Mouse (Mus musculus) embryonic facial prominence, embryonic 10.5 days (tissue): ENCODE measurements at regions not wholly inside any gene's neighbourhood (a gene's known extent, or its start where the extent isn't known, plus 50 kb on each side); places are given as distances from the start of the nearest gene placed in this dataset.
"Not testable (repeated sequence)": the region's sequence is repeated elsewhere in the genome, so short reads cannot be mapped to it uniquely, and the experiment has no call there.

ENCODE experiments used
- DNase-seq: peaks from one replicate; pipeline ENCODE4 v3.0.0-alpha.2; 2017; ENCODE audit warnings: low spot score
- H3K27ac ChIP-seq: fragments of 300-500 bp; sonication (generic); replicated peaks from 2 replicates; pipeline ENCODE4 v1.5.1; 2016; ENCODE audit warnings: mild to moderate bottlenecking
- H3K27me3 ChIP-seq: fragments of 300-500 bp; sonication (generic); replicated peaks from 2 replicates; pipeline ENCODE4 v1.6.1; 2016; ENCODE audit warnings: low read depth, mild to moderate bottlenecking; ENCODE audit not compliant: poor library complexity, severe bottlenecking
- H3K36me3 ChIP-seq: fragments of 300-500 bp; sonication (generic); replicated peaks from 2 replicates; pipeline ENCODE4 v1.6.1; 2016; ENCODE audit warnings: mild to moderate bottlenecking, moderate library complexity
- H3K4me1 ChIP-seq: fragments of 300-500 bp; sonication (generic); 2 replicates; pipeline ENCODE4 v1.6.1; 2016
- H3K4me3 ChIP-seq: fragments of 300-500 bp; sonication (generic); 2 replicates; pipeline ENCODE4 v1.5.1; 2016; ENCODE audit warnings: mild to moderate bottlenecking, moderate library complexity
- H3K9me3 ChIP-seq: fragments of 300-500 bp; sonication (generic); 2 replicates; pipeline ENCODE4 v1.6.1; 2016; ENCODE audit warnings: mild to moderate bottlenecking
- WGBS: fragments of 180-500 bp; shearing (Covaris S2); methylation state at CpG from one replicate; pipeline ENCODE4 v1.1.7; 2016; 5-methylcytosine and 5-hydroxymethylcytosine counted together

- 82% methylated on average over 2 of the region's 2 CpGs for WGBS
Observed at GRCm38 (mm10) chr3:114627103-114627502, 276.8 kb upstream of the Olfm3 start.

GRCm38 (mm10) chr3:114635362-114635761 is 268.5 kb upstream of the Olfm3 start:
- Histone ChIP-seq H3K27ac (no peak overlapping the region), H3K4me1 (no peaks in the 10 kb centered on the region), H3K36me3 (no peaks in the 10 kb centered on the region), H3K9me3 (no peaks in the 10 kb centered on the region), H3K4me3 (no peak overlapping the region), H3K27me3 (no peaks in the 10 kb centered on the region)
- WGBS, result 87% methylated on average over 2 of the region's 2 CpGs
- DNase-seq, result no peak

More at GRCm38 (mm10) chr3:114627103-114627502, 276.8 kb upstream of the Olfm3 start:
- Histone ChIP-seq H3K4me3 (no peak overlapping the region), H3K27me3 (no peaks in the 10 kb centered on the region), H3K4me1 (no peaks in the 10 kb centered on the region), H3K36me3 (no peaks in the 10 kb centered on the region), H3K27ac (no peak overlapping the region), H3K9me3 (no peaks in the 10 kb centered on the region)
- DNase-seq, result no peak

- Histone ChIP-seq H3K4me1 (0 out of 2 replicates have a peak, but pooled peaks cover 5% of the 10 kb centered on the region), H3K27ac (no peak overlapping the region), H3K27me3 (no peaks in the 10 kb centered on the region), H3K36me3 (no peaks in the 10 kb centered on the region), H3K4me3 (no peak overlapping the region), H3K9me3 (no peaks in the 10 kb centered on the region)
- DNase-seq, result peak; percentile 13
- WGBS, result 36% methylated on average over 3 of the region's 3 CpGs
Observed at GRCm38 (mm10) chr3:114647957-114648356, 255.9 kb upstream of the Olfm3 start.

GRCm38 (mm10) chr3:114697946-114698345 is 205.9 kb upstream of the Olfm3 start:
- H3K36me3 ChIP-seq, result no peaks in the 10 kb centered on the region
- no peaks in the 10 kb centered on the region for H3K27me3 ChIP-seq
- no peak for DNase-seq
- 59% methylated on average over 2 of the region's 2 CpGs for WGBS
- H3K4me3 ChIP-seq, result no peak overlapping the region
- H3K27ac ChIP-seq, result no peak overlapping the region
- H3K4me1 ChIP-seq, result no peaks in the 10 kb centered on the region
- no peaks in the 10 kb centered on the region for H3K9me3 ChIP-seq

GRCm38 (mm10) chr3:114725131-114725530 is 178.7 kb upstream of the Olfm3 start:
- Histone ChIP-seq H3K4me3 (no peak overlapping the region), H3K4me1 (no peaks in the 10 kb centered on the region), H3K27me3 (no peaks in the 10 kb centered on the region), H3K9me3 (no peaks in the 10 kb centered on the region), H3K36me3 (no peaks in the 10 kb centered on the region), H3K27ac (no peak overlapping the region)
- WGBS, result 78% methylated on average over 1 of the region's 1 CpGs
- no peak for DNase-seq

- no peak for DNase-seq
- H3K4me1 ChIP-seq, result no peaks in the 10 kb centered on the region
- no peaks in the 10 kb centered on the region for H3K36me3 ChIP-seq
- 92% methylated on average over 2 of the region's 2 CpGs for WGBS
- no peak overlapping the region for H3K4me3 ChIP-seq
- H3K27me3 ChIP-seq, result no peaks in the 10 kb centered on the region
- no peak overlapping the region for H3K27ac ChIP-seq
- no peaks in the 10 kb centered on the region for H3K9me3 ChIP-seq
Observed at GRCm38 (mm10) chr3:114736426-114736825, 167.5 kb upstream of the Olfm3 start.

- Histone ChIP-seq H3K4me1 (no peaks in the 10 kb centered on the region), H3K9me3 (no peaks in the 10 kb centered on the region), H3K4me3 (no peak overlapping the region), H3K27me3 (no peaks in the 10 kb centered on the region), H3K36me3 (no peaks in the 10 kb centered on the region), H3K27ac (no peak overlapping the region)
- no peak for DNase-seq
- WGBS, result 86% methylated on average over 1 of the region's 1 CpGs
Observed at GRCm38 (mm10) chr3:114744206-114744605, 159.7 kb upstream of the Olfm3 start.

- H3K36me3 ChIP-seq, result no peaks in the 10 kb centered on the region
- H3K9me3 ChIP-seq, result no peaks in the 10 kb centered on the region
- no peaks in the 10 kb centered on the region for H3K4me1 ChIP-seq
- no peak overlapping the region for H3K27ac ChIP-seq
- no peak overlapping the region for H3K4me3 ChIP-seq
- no peak for DNase-seq
- no peaks in the 10 kb centered on the region for H3K27me3 ChIP-seq
Observed at GRCm38 (mm10) chr3:114745131-114745530, 158.7 kb upstream of the Olfm3 start.

- Histone ChIP-seq H3K4me3 (no peak overlapping the region), H3K4me1 (no peaks in the 10 kb centered on the region)
Observed at GRCm38 (mm10) chr3:114757313-114757712, 146.6 kb upstream of the Olfm3 start.

GRCm38 (mm10) chr3:114758592-114758991 is 145.3 kb upstream of the Olfm3 start:
- no peaks in the 10 kb centered on the region for H3K36me3 ChIP-seq
- H3K4me1 ChIP-seq, result no peaks in the 10 kb centered on the region
- H3K27ac ChIP-seq, result no peak overlapping the region
- no peaks in the 10 kb centered on the region for H3K27me3 ChIP-seq
- no peak for DNase-seq
- WGBS, result 87% methylated on average over 3 of the region's 3 CpGs
- H3K4me3 ChIP-seq, result no peak overlapping the region
- no peaks in the 10 kb centered on the region for H3K9me3 ChIP-seq

More at GRCm38 (mm10) chr3:114757313-114757712, 146.6 kb upstream of the Olfm3 start:
- H3K27ac ChIP-seq, result no peak overlapping the region
- no peaks in the 10 kb centered on the region for H3K36me3 ChIP-seq
- DNase-seq, result no peak
- 84% methylated on average over 4 of the region's 4 CpGs for WGBS
- H3K27me3 ChIP-seq, result no peaks in the 10 kb centered on the region
- no peaks in the 10 kb centered on the region for H3K9me3 ChIP-seq

- WGBS, result 48% methylated on average over 1 of the region's 1 CpGs
- no peaks in the 10 kb centered on the region for H3K36me3 ChIP-seq
- H3K4me3 ChIP-seq, result no peak overlapping the region
- H3K9me3 ChIP-seq, result no peaks in the 10 kb centered on the region
- H3K4me1 ChIP-seq, result no peaks in the 10 kb centered on the region
- H3K27ac ChIP-seq, result no peak overlapping the region
- H3K27me3 ChIP-seq, result no peaks in the 10 kb centered on the region
- no peak for DNase-seq
Observed at GRCm38 (mm10) chr3:114759290-114760002, 144.4 kb upstream of the Olfm3 start.

- H3K4me3 ChIP-seq, H3K9me3 ChIP-seq, H3K4me1 ChIP-seq, H3K27ac ChIP-seq, DNase-seq, H3K27me3 ChIP-seq, H3K36me3 ChIP-seq: not testable (repeated sequence)
- 90% methylated on average over 8 of the region's 8 CpGs for WGBS
Observed at GRCm38 (mm10) chr3:114762373-114762772, 141.5 kb upstream of the Olfm3 start.

- Histone ChIP-seq H3K27ac (no peak overlapping the region), H3K36me3 (no peaks in the 10 kb centered on the region), H3K4me3 (no peak overlapping the region), H3K9me3 (no peaks in the 10 kb centered on the region), H3K4me1 (0 out of 2 replicates have a peak, but pooled peaks cover 2% of the 10 kb centered on the region), H3K27me3 (no peaks in the 10 kb centered on the region)
- no peak for DNase-seq
- 46% methylated on average over 1 of the region's 1 CpGs for WGBS
Observed at GRCm38 (mm10) chr3:114789082-114789481, 114.8 kb upstream of the Olfm3 start.
